Mouse (Mus musculus) midbrain, embryonic 10.5 days (tissue): Measurements from ENCODE around the gene Asic3. TPM values are rescaled to one million over a fixed set of nuclear protein-coding genes. Genes with fewer than 3 reads are reported as not detected.

Source experiments
- DNase-seq: peaks from one replicate; pipeline ENCODE4 v3.0.0-alpha.2; 2017; ENCODE audit warnings: low spot score
- H3K27ac ChIP-seq: fragments of 300-500 bp; sonication (generic); replicated peaks from 2 replicates; pipeline ENCODE4 v1.5.1; 2016; ENCODE audit warnings: mild to moderate bottlenecking
- H3K27me3 ChIP-seq: fragments of 300-500 bp; sonication (generic); 2 replicates; pipeline ENCODE4 v1.6.1; 2016; ENCODE audit warnings: low read depth, mild to moderate bottlenecking; ENCODE audit not compliant: poor library complexity, severe bottlenecking
- H3K36me3 ChIP-seq: fragments of 300-500 bp; sonication (generic); 2 replicates; pipeline ENCODE4 v1.6.1; 2016; ENCODE audit warnings: mild to moderate bottlenecking, moderate library complexity
- H3K4me1 ChIP-seq: fragments of 300-500 bp; sonication (generic); 2 replicates; pipeline ENCODE4 v1.6.1; 2016
- H3K4me3 ChIP-seq: fragments of 300-500 bp; sonication (generic); 2 replicates; pipeline ENCODE4 v1.5.1; 2016; ENCODE audit warnings: mild to moderate bottlenecking, moderate library complexity
- H3K9me3 ChIP-seq: fragments of 300-500 bp; sonication (generic); replicated peaks from 2 replicates; pipeline ENCODE4 v1.6.1; 2016; ENCODE audit warnings: mild to moderate bottlenecking
- WGBS: fragments of 180-500 bp; shearing (Covaris S2); methylation state at CpG from one replicate; pipeline ENCODE4 v1.1.7; 2016; 5-methylcytosine and 5-hydroxymethylcytosine counted together
- polyA plus RNA-seq: library from polyadenylated mRNA; unstranded; fragments of >200 nt; fragmentation: Nextera tagmentation; extraction: Ambion mirVana; gene quantifications from 2 replicates; pipeline ENCODE4 v1.2.1, GENCODE M21; 2016

Gene Asic3
- polyA plus RNA-seq, 1 experiment from 2014 or later, result 0.31 TPM

DNA sequence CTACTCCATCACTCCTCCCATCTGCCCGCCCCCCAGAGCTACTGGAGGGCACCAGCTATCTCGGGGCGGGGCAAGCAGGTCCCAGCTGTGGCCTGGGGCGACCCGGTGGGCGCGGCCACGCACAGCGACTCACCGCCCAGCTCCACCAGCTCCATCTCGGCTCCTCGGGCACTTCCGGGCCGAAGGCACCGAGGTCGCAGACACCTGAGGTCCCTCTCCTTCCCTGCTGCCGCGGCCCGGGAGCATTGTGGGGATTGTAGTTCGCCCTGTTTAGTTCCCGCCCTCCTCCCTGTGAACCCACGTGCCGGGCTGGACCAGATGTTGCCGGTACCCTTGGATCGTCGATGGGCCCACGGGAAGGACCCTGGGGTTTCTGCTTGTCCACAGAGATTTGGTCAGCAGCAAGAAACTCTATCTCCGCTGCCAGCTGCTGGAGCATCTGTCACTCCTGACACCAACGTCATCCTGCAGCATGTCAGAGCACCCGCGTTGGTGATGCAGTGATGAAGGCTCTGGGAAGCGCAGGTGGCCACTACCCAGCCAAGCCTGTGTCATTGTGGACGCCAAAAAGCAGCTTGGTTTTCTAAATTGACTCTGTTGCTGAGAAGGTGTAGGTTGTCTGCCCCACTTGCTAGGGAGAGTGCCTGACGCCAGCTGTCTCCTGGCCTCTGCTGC lies 34.6 kb downstream of the Asic3 start, which contains the start of gene Tmub1:
TSS of gene Tmub1 (minus strand) at position 231 of the 675 bp plus-strand sequence.
- Histone ChIP-seq H3K9me3 (no peaks in the 10 kb centered on the region), H3K27me3 (peaks cover 25% of the 10 kb centered on the region), H3K36me3 (peaks cover 13% of the 10 kb centered on the region), H3K4me1 (peaks cover 59% of the 10 kb centered on the region), H3K4me3 (peak within 1 kb of the TSS; percentile 79), H3K27ac (peak within 1 kb of the TSS; percentile 86)
- 3% methylated on average over 34 of the region's 34 CpGs for WGBS
- peak; percentile 83 for DNase-seq

DNA sequence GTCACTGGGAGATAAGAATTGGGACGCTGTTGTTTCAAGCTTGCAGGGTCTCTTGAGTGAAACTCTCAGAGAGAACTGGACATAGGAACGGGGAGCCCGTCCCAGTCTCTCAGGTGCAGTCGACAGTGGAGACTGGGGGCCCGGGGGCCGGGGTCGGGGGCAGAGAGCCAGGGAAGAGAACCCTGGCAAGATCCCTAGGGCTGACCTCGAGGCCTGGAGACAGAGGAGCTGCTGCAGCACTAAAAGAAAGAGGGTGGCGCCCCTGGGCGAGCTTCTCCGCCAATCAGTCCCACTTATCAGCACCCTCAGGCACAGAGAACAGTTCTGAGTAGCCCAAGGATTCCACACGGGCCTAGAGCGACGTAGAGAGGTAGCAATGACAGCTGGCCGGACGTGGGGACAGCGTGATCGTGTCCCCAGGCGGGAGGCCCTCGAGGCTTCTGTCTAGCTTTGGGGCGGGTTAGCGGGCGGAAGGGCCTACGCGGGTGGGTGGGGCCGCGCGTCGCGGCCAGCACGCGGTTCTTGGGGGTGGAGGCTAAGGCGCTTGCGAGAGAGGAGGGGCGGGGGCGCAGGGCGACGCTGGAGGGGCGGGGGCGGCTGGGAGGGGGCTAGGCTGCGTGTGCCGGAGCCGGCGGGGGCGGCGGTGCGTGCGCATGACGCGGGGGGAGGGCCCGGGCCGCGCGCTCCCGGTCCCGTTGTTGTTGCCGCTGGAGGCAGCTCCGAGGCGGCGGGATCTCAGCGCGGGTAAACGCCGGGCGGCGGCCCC lies 38.3 kb downstream of the Asic3 start:
- Histone ChIP-seq H3K27me3 (peaks cover 25% of the 10 kb centered on the region), H3K4me1 (peaks cover 65% of the 10 kb centered on the region), H3K27ac (peak overlapping the region; percentile 95), H3K36me3 (peaks cover 16% of the 10 kb centered on the region), H3K4me3 (peak overlapping the region; percentile 85), H3K9me3 (no peaks in the 10 kb centered on the region)
- WGBS, result 2% methylated on average over 60 of the region's 66 CpGs
- peak; percentile 89 for DNase-seq

DNA sequence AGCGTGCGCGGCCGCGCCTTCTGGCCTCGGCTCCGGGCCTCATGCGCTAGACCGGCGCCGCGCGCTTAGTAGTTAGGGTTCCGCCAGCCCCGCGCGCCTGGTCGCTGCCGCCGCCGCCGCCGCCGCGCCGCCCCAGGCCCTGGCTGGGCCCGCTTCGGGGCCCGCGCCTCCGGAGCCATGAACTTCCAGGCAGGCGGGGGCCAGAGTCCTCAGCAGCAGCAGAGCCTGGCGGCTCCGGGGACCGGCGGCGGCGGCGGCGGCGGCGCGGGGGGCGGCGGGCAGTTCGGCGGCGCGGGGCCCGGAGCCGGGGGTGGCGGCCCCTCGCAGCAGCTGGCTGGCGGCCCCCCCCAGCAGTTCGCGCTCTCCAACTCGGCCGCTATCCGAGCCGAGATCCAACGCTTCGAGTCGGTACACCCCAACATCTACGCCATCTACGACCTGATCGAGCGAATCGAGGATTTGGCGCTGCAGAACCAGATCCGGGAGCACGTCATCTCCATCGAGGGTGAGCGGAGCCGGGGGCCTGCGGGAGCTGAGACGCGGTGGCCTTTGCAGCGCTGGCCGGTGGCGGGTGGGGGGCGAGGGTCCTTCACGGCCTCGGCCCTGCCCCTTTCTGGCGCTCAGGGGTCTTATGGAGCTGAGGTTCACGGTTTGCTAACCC lies 39.0 kb downstream of the Asic3 start, which contains the start of gene Agap3:
TSS of gene Agap3 (plus strand) at position 148 of the 661 bp plus-strand sequence.
- H3K27me3 ChIP-seq, result peaks cover 25% of the 10 kb centered on the region
- no peaks in the 10 kb centered on the region for H3K9me3 ChIP-seq
- H3K4me3 ChIP-seq, result peak within 1 kb of the TSS; percentile 85
- H3K4me1 ChIP-seq, result peaks cover 61% of the 10 kb centered on the region
- peaks cover 21% of the 10 kb centered on the region for H3K36me3 ChIP-seq
- peak within 1 kb of the TSS; percentile 95 for H3K27ac ChIP-seq
- peak; percentile 62 for DNase-seq
- WGBS, result under 1% methylated on average over 85 of the region's 85 CpGs

DNA sequence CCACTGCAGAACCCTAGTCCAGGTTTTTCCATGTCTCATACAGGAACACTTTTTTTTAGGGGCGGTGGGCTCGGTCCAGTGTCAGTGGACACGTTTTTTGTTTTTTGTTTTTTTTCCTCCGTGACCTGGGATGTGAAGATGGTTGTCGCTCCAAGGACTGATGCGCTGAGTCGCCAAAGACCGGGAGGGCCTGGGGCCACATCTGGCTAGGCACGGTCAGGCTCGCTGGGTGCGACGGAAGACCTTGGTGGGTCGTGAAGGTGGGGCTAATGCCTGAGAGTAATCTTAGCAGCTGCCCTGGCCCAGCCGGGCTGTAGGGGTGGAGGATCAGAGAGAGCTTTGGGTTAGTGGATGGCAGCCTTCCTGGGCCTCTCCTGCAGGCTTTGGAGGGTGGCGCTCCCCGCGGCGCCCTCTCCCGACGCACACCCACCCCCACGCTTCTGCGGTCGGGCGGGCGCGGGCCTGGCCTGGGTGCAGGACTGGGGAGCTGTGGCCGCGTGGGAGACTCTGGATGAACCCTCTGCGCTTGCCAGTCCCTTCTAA lies 39.6 kb downstream of the Asic3 start:
- Histone ChIP-seq H3K4me3 (peak overlapping the region; percentile 85), H3K27me3 (peaks cover 25% of the 10 kb centered on the region), H3K27ac (peak overlapping the region; percentile 95), H3K36me3 (peaks cover 27% of the 10 kb centered on the region), H3K9me3 (no peaks in the 10 kb centered on the region), H3K4me1 (peaks cover 55% of the 10 kb centered on the region)
- under 1% methylated on average over 29 of the region's 29 CpGs for WGBS
- DNase-seq, result peak; percentile 37

DNA sequence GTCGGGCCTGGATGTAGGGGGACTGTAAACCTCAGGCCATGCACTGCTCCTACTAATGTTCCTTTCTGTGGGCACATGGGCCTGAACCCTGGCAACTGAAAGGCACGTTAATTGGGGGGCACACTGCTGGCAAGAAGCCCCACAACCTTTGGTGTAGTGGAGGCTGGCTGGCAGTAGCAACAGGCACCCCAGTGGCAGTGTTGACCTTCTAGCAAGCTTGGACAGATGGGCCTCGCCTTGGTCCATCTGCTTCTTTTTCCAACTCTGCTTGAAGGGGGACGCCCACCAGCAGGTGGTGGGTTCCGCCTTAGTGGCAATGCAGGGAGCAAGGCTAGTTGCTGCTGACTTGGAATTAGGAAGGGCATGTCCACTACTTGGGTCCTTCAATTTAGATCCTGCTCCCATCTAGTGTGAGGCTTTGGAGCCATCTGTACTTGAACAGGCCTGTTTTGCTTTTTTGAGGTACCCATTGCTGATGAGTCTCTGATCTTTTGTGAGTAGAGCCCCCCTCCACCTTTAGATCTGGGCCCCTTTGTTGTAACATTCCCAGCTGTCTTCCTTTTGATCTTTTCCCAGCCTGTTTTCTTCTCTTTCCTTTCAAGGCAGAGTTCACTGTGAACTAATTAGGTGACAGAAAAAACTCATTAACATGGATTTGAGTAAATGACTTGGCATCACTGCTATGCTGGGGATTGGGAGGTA lies 40.2 kb downstream of the Asic3 start:
- H3K36me3 ChIP-seq, result peaks cover 34% of the 10 kb centered on the region
- DNase-seq, result peak; percentile 42
- H3K4me1 ChIP-seq, result peaks cover 50% of the 10 kb centered on the region
- H3K27me3 ChIP-seq, result peaks cover 22% of the 10 kb centered on the region
- H3K4me3 ChIP-seq, result peak overlapping the region; percentile 85
- no peaks in the 10 kb centered on the region for H3K9me3 ChIP-seq
- peak overlapping the region; percentile 95 for H3K27ac ChIP-seq
- WGBS, result 11% methylated on average over 5 of the region's 5 CpGs

DNA sequence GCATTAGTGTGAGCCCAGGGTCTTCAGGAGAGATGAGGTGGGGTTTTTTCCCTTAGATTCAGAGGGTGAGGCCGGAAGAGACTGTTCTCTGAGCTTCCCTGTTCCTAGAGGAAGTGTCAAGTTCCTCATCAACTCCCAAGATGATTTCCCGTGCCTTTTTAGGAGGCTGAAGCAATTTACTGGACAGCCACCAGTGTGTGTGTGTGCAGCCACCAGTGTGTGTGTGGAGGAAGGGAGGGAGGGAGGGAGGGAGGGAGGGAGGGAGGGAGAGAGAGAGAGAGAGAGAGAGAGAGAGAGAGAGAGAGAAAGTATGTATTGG lies 40.8 kb downstream of the Asic3 start:
- H3K9me3 ChIP-seq, result no peaks in the 10 kb centered on the region
- peak overlapping the region; percentile 85 for H3K4me3 ChIP-seq
- peaks cover 50% of the 10 kb centered on the region for H3K4me1 ChIP-seq
- peak overlapping the region; percentile 95 for H3K27ac ChIP-seq
- peaks cover 17% of the 10 kb centered on the region for H3K27me3 ChIP-seq
- WGBS, result 35% methylated on average over 2 of the region's 2 CpGs
- DNase-seq, result no peak
- peaks cover 39% of the 10 kb centered on the region for H3K36me3 ChIP-seq

DNA sequence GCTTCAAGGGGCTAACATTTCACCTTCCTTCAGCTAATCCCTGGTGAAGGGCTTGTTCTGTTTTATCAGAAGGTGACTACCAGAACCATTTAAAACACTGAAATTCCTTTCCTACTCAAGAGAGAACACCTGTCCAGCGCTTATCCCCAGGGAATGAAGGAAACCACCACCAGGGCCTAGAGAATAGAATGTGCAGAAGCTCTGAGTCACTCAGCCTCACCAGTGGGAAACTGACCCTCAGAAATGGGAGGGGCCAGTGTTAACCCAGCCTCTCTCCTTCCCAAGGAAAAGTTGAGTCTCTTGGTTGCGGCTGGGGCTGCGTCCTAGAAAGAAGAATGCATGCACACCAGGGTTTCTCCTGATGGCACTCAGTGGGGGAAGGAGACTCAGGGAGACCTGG lies 41.9 kb downstream of the Asic3 start:
- peak overlapping the region; percentile 85 for H3K4me3 ChIP-seq
- H3K36me3 ChIP-seq, result peaks cover 46% of the 10 kb centered on the region
- peak overlapping the region; percentile 95; the same call in 1 of the 2 replicates for H3K27ac ChIP-seq
- H3K9me3 ChIP-seq, result no peaks in the 10 kb centered on the region
- no peak for DNase-seq
- WGBS, result 53% methylated on average over 3 of the region's 3 CpGs
- peaks cover 50% of the 10 kb centered on the region for H3K4me1 ChIP-seq
- peaks cover 6% of the 10 kb centered on the region; the same call in 1 of the 2 replicates for H3K27me3 ChIP-seq

DNA sequence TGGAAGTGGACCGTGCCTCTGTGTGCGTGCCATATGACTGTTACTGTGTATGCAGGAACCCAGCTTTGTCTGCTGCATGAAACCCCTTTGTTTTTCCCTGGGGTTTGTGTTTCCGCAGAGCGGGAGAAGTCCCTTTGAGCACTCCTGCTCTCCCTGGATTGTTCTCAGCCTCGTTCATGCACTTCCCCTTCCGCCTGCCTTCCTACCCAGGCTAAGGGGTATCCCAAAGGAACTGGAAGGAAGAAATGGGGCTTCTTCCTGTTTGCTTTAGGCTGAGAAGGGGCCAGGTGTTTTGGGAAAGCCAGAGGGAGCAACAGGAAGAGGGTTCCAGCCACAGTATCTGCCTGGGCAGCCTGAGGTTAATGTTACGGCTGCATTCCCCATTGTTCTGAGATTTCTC lies 42.4 kb downstream of the Asic3 start:
- Histone ChIP-seq H3K27me3 (peaks cover 4% of the 10 kb centered on the region; the same call in 1 of the 2 replicates), H3K27ac (peak overlapping the region; percentile 95), H3K9me3 (no peaks in the 10 kb centered on the region), H3K36me3 (peaks cover 52% of the 10 kb centered on the region), H3K4me3 (peak overlapping the region; percentile 85), H3K4me1 (peaks cover 50% of the 10 kb centered on the region)
- WGBS, result 68% methylated on average over 7 of the region's 7 CpGs
- DNase-seq, result no peak

DNA sequence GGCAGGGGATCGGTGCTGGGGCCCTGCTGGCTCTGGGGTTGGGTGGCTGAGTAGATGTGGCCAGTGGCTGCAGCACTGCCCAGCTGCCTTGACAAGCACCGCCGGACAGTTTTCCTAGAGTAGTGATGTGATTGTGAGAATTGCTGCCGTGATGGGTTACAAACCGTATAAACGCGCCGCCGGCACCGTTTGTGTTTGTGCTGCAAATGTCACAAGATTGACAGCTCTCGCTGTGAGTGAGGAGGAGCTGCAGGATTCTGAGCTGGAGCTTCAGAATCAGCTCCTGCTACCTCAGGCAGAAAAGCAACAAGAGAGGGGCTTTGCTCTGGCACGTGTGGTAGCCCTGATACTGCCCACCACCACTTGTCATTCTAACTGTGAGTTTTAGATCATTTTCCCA lies 53.6 kb downstream of the Asic3 start:
- 48% methylated on average over 12 of the region's 12 CpGs for WGBS
- Histone ChIP-seq H3K4me1 (peaks cover 35% of the 10 kb centered on the region), H3K27me3 (peaks cover 2% of the 10 kb centered on the region; the same call in 1 of the 2 replicates), H3K9me3 (no peaks in the 10 kb centered on the region), H3K4me3 (no peak overlapping the region), H3K36me3 (peaks cover 12% of the 10 kb centered on the region), H3K27ac (no peak overlapping the region)
- DNase-seq, result no peak

Other genes with a start within 250 kb of the Asic3 start
- 19.8 and 21.9 TPM in 2 replicates for gene Nupl2, start 248.4 kb upstream of the Asic3 start, polyA plus RNA-seq
- gene Kcnh2, start 61.8 kb upstream of the Asic3 start, polyA plus RNA-seq, result 27.1 and 35.3 TPM in 2 replicates
- 7.9 and 9.3 TPM in 2 replicates for gene Nos3, start 48.6 kb upstream of the Asic3 start, polyA plus RNA-seq
- gene Atg9b, start 21.2 kb upstream of the Asic3 start, polyA plus RNA-seq, result 0.31 and 0.72 TPM in 2 replicates
- gene Abcb8, start 19.7 kb upstream of the Asic3 start, polyA plus RNA-seq, result 62.9 and 64.6 TPM in 2 replicates
- gene Cdk5, start 10.1 kb downstream of the Asic3 start, polyA plus RNA-seq, result 49.0 and 61.6 TPM in 2 replicates
- 32.9 and 33.3 TPM in 2 replicates for gene Slc4a2, start 10.4 kb downstream of the Asic3 start, polyA plus RNA-seq
- 107 and 113 TPM in 2 replicates for gene Fastk, start 31.9 kb downstream of the Asic3 start, polyA plus RNA-seq
- gene Tmub1, start 34.5 kb downstream of the Asic3 start, polyA plus RNA-seq, result 30.9 and 32.9 TPM in 2 replicates
- 27.6 and 31.2 TPM in 2 replicates for gene Agap3, start 38.8 kb downstream of the Asic3 start, polyA plus RNA-seq
- not detected in 2 replicates for gene Gbx1, start 113.8 kb downstream of the Asic3 start, polyA plus RNA-seq
- 0.06 and 0.15 TPM in 2 replicates for gene Asb10, start 127.6 kb downstream of the Asic3 start, polyA plus RNA-seq
- 0.05 TPM in 1 of 2 replicates, not detected in the other for gene 4931409K22Rik, start 143.4 kb downstream of the Asic3 start, polyA plus RNA-seq
- 160 and 170 TPM in 2 replicates for gene Abcf2, start 164.1 kb downstream of the Asic3 start, polyA plus RNA-seq
- 14.8 and 19.7 TPM in 2 replicates for gene Chpf2, start 173.3 kb downstream of the Asic3 start, polyA plus RNA-seq
- gene Smarcd3, start 211.0 kb downstream of the Asic3 start, polyA plus RNA-seq, result 32.4 and 44.8 TPM in 2 replicates